Mouse (Mus musculus) liver, postnatal 0 days (tissue): Measurements from ENCODE around the gene Arhgef3.

Experiments
- CTCF ChIP-seq: sonication (generic); IDR thresholded peaks from 2 replicates; pipeline ENCODE4 v1.5.1; 2016; ENCODE audit warnings: antibody characterized with exemption, low read depth
- EP300 ChIP-seq: IDR thresholded peaks from 2 replicates; pipeline ENCODE4 v1.6.1; 2016; ENCODE audit warnings: antibody characterized with exemption, low read depth, mild to moderate bottlenecking

DNA sequence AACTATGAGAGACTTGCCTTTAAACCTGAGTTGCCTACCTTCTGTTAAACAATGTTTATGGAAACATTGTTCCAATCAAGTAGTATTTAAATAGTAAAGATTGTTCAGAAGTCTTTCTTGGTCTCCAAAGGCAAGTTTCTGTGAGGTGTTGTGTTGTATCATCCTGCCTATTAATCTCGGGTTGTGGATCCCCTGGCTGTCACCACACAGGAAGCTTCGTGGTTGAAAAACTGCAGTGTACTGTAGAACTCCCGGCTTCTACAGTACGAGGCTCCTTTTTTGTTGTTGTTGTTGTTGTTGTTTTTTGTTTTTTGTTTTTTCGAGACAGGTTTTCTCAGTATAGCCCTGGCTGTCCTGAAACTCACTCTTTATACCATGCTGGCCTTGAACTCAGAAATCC is 29.2 kb upstream of the Arhgef3 start:
- TF ChIP-seq CTCF (no peak), EP300 (no peak)
